Mouse (Mus musculus) adrenal gland, adult (tissue): ENCODE results near the gene S100z.

Experiments
- DNase-seq, 2 experiments: peaks; one replicate each; pipeline ENCODE4 v3.0.0; 2022 to 2023; ENCODE audit warnings: low spot score in 1 of 2; ENCODE audit not compliant: inconsistent age in 2 of 2

Gene S100z

GRCm38 (mm10) chr13:95449730-95450129 is 28.8 kb downstream of the S100z start:
- DNase-seq: no peak

GRCm38 (mm10) chr13:95444824-95445223 is 33.7 kb downstream of the S100z start, which contains the start of gene Crhbp:
Crhbp (minus strand) TSS chr13:95444924.
- no peak for DNase-seq

GRCm38 (mm10) chr13:95444291-95444690 is 34.2 kb downstream of the S100z start:
- no peak for DNase-seq

- DNase-seq: no peak
Observed at GRCm38 (mm10) chr13:95443376-95444233, 34.9 kb downstream of the S100z start.

- no peak for DNase-seq
Observed at GRCm38 (mm10) chr13:95442901-95443300, 35.6 kb downstream of the S100z start.

GRCm38 (mm10) chr13:95439569-95439968 is 39.0 kb downstream of the S100z start:
- no peak for DNase-seq

- DNase-seq: no peak
Observed at GRCm38 (mm10) chr13:95431760-95432159, 46.8 kb downstream of the S100z start.

GRCm38 (mm10) chr13:95427499-95427898 is 51.0 kb downstream of the S100z start:
- DNase-seq: no peak
